Mouse (Mus musculus) embryonic facial prominence, embryonic 13.5 days (tissue): Measurements from ENCODE around the gene Lrrc8e. TPM values are rescaled to one million over a fixed set of nuclear protein-coding genes. Genes with fewer than 3 reads are reported as not detected.

ENCODE experiments used
- ATAC-seq: fragments of 200-750 bp; cut with Nextera tagmentation; 2 replicates; pipeline ENCODE4 v1.8.0; 2017; ENCODE audit warnings: low read depth; ENCODE audit not compliant: insufficient number of reproducible peaks, insufficient read depth, low FRiP score, low TSS enrichment
- H3K27ac ChIP-seq: fragments of 300-500 bp; sonication (generic); 2 replicates; pipeline ENCODE4 v1.5.1; 2015; ENCODE audit warnings: moderate library complexity, mild to moderate bottlenecking, inconsistent platforms
- H3K27me3 ChIP-seq: fragments of 300-500 bp; sonication (generic); 2 replicates; pipeline ENCODE4 v1.6.1; 2015; ENCODE audit warnings: mild to moderate bottlenecking, inconsistent platforms
- H3K36me3 ChIP-seq: fragments of 300-500 bp; sonication (generic); 2 replicates; pipeline ENCODE4 v1.6.1; 2015; ENCODE audit warnings: mild to moderate bottlenecking, inconsistent platforms
- H3K4me1 ChIP-seq: fragments of 300-500 bp; sonication (generic); 2 replicates; pipeline ENCODE4 v1.6.1; 2015; ENCODE audit warnings: inconsistent platforms
- H3K4me2 ChIP-seq: fragments of 300-500 bp; sonication (generic); 2 replicates; pipeline ENCODE4 v1.6.1; 2015; ENCODE audit warnings: moderate library complexity, mild to moderate bottlenecking, inconsistent platforms
- H3K4me3 ChIP-seq: fragments of 300-500 bp; sonication (generic); 2 replicates; pipeline ENCODE4 v1.5.1; 2015; ENCODE audit warnings: mild to moderate bottlenecking, inconsistent platforms
- H3K9ac ChIP-seq: fragments of 300-500 bp; sonication (generic); 2 replicates; pipeline ENCODE4 v1.6.1; 2015; ENCODE audit warnings: mild to moderate bottlenecking, inconsistent platforms
- H3K9me3 ChIP-seq: fragments of 300-500 bp; sonication (generic); 2 replicates; pipeline ENCODE4 v1.6.1; 2016; ENCODE audit warnings: inconsistent platforms
- WGBS: fragments of 180-500 bp; shearing (Covaris S2); methylation state at CpG from one replicate; pipeline ENCODE4 v1.1.7; 2015; ENCODE audit warnings: mixed read lengths; 5-methylcytosine and 5-hydroxymethylcytosine counted together
- polyA plus RNA-seq: library from polyadenylated mRNA; unstranded; fragments of >200 nt; fragmentation: Nextera tagmentation; extraction: Ambion mirVana; gene quantifications from 2 replicates; pipeline ENCODE4 v1.2.1, GENCODE M21; 2015

The Lrrc8e gene
- polyA plus RNA-seq, 1 experiment from 2014 or later, result 2.5 TPM

DNA sequence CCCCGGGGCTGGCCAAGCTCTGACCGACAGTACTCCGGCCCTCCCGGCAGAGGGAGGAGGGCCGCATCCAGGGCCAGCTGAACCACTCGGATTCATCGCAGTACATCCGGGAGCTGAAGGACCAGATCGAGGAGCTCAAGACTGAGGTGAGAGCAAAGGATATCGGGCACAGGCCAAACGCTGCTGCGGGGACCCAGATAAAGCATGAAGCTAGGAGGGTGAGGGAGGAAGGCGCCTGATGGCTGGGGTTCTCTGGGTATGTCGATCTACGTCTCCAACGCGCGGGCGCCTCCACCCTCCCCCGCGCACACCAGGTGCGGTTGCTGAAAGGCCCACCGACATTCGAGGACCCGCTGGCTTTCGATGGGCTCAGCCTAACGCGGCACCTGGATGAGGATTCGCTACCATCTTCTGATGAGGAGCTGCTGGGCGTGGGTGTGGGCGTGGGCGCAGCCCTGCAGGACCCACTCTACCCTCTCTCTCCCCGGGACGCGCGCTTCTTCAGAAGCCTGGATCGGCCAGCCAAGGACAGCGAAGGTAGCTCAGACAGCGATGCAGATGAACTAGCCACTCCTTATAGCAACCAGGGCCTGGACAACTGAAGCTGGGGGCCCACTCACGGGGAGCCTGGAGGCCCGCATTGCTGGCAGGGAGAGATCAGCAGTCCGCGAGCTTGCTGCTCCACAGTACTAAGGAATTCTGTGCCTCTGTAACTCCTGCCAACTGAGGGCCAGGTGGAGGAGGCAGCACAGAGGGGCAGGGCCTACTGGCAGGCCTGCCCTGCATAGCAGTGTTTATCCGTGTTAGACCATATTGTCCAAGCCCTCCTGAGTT is 20.2 kb upstream of the Lrrc8e start:
- 0 out of 2 replicates have a peak, but pooled peaks cover 5% of the 10 kb centered on the region for H3K9me3 ChIP-seq
- H3K27me3 ChIP-seq, result peaks cover 44% of the 10 kb centered on the region
- no peak for ATAC-seq
- peaks cover 70% of the 10 kb centered on the region for H3K36me3 ChIP-seq
- peaks cover 12% of the 10 kb centered on the region for H3K4me1 ChIP-seq
- peak overlapping the region; percentile 6; the same call in 1 of the 2 replicates for H3K4me3 ChIP-seq
- no peak overlapping the region for H3K27ac ChIP-seq
- peak overlapping the region; percentile 36 for H3K4me2 ChIP-seq
- H3K9ac ChIP-seq, result peak overlapping the region; percentile 51; the same call in 1 of the 2 replicates
- 17% methylated on average over 44 of the region's 44 CpGs for WGBS

GRCm38 (mm10) chr8:4207016-4207350 is 19.6 kb upstream of the Lrrc8e start:
- Histone ChIP-seq H3K36me3 (peaks cover 69% of the 10 kb centered on the region), H3K9ac (peak overlapping the region; percentile 51; the same call in 1 of the 2 replicates), H3K27ac (no peak overlapping the region), H3K9me3 (0 out of 2 replicates have a peak, but pooled peaks cover 5% of the 10 kb centered on the region), H3K27me3 (peaks cover 44% of the 10 kb centered on the region), H3K4me1 (peaks cover 12% of the 10 kb centered on the region), H3K4me2 (no peak overlapping the region), H3K4me3 (0 out of 2 replicates have a peak overlapping the region, but pooled peaks have one; percentile 6)
- no peak for ATAC-seq
- WGBS, result 64% methylated on average over 2 of the region's 2 CpGs

- Histone ChIP-seq H3K9me3 (0 out of 2 replicates have a peak, but pooled peaks cover 5% of the 10 kb centered on the region), H3K4me2 (no peak overlapping the region), H3K9ac (no peak overlapping the region), H3K36me3 (peaks cover 29% of the 10 kb centered on the region), H3K4me3 (no peak overlapping the region), H3K27me3 (peaks cover 40% of the 10 kb centered on the region), H3K27ac (no peak overlapping the region), H3K4me1 (peaks cover 31% of the 10 kb centered on the region)
- 83% methylated on average over 6 of the region's 6 CpGs for WGBS
- ATAC-seq, result no peak
Measured at GRCm38 (mm10) chr8:4211097-4211496, 15.5 kb upstream of the Lrrc8e start.

GRCm38 (mm10) chr8:4212809-4213209 is 13.8 kb upstream of the Lrrc8e start:
- Histone ChIP-seq H3K27ac (no peak overlapping the region), H3K9me3 (0 out of 2 replicates have a peak, but pooled peaks cover 5% of the 10 kb centered on the region), H3K4me2 (peak overlapping the region; percentile 91), H3K4me3 (peak overlapping the region; percentile 48), H3K27me3 (peaks cover 41% of the 10 kb centered on the region), H3K4me1 (peaks cover 34% of the 10 kb centered on the region), H3K36me3 (peaks cover 17% of the 10 kb centered on the region), H3K9ac (peak overlapping the region; percentile 70)
- ATAC-seq, result peak; percentile 17; the same call in 1 of the 2 replicates
- WGBS, result 1% methylated on average over 25 of the region's 25 CpGs

- peaks cover 47% of the 10 kb centered on the region for H3K27me3 ChIP-seq
- H3K4me2 ChIP-seq, result peak overlapping the region; percentile 91
- H3K36me3 ChIP-seq, result peaks cover 17% of the 10 kb centered on the region
- 3% methylated on average over 18 of the region's 18 CpGs for WGBS
- H3K9me3 ChIP-seq, result 0 out of 2 replicates have a peak, but pooled peaks cover 5% of the 10 kb centered on the region
- peak overlapping the region; percentile 48 for H3K4me3 ChIP-seq
- peak; percentile 72 for ATAC-seq
- peak overlapping the region; percentile 70 for H3K9ac ChIP-seq
- no peak overlapping the region for H3K27ac ChIP-seq
- H3K4me1 ChIP-seq, result peaks cover 34% of the 10 kb centered on the region
Measured at GRCm38 (mm10) chr8:4213210-4214005, 13.2 kb upstream of the Lrrc8e start.

- H3K9me3 ChIP-seq, result 0 out of 2 replicates have a peak, but pooled peaks cover 4% of the 10 kb centered on the region
- H3K9ac ChIP-seq, result peak overlapping the region; percentile 70
- H3K4me3 ChIP-seq, result peak overlapping the region; percentile 48
- no peak overlapping the region for H3K27ac ChIP-seq
- H3K4me2 ChIP-seq, result peak overlapping the region; percentile 91
- peaks cover 34% of the 10 kb centered on the region for H3K4me1 ChIP-seq
- H3K27me3 ChIP-seq, result peaks cover 52% of the 10 kb centered on the region
- ATAC-seq, result peak; percentile 52
- H3K36me3 ChIP-seq, result peaks cover 13% of the 10 kb centered on the region
- 11% methylated on average over 33 of the region's 33 CpGs for whole genome bisulfite sequencing
Measured at GRCm38 (mm10) chr8:4214006-4214980, 12.3 kb upstream of the Lrrc8e start.

DNA sequence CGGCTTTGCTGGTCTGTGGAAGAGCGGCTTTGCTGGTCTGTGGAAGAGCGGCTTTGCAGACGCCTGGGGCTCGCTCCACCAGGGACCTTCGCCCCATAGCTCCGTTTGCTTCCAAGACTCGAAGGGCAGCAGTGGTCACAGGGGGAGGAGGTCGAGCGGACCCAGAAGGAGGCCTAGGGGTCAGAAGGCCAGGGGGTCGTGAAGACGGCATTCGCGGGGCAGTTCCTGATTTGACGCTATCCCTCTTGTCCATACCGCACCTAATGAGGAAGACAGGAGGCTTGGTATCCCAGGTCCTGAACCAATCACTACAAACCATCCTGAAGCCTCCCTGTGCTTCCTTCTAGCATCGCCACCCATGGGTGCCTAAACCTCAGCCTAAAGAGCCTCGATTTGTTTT is 10.3 kb upstream of the Lrrc8e start:
- Histone ChIP-seq H3K9ac (peak overlapping the region; percentile 63), H3K4me1 (peaks cover 34% of the 10 kb centered on the region), H3K9me3 (no peaks in the 10 kb centered on the region), H3K27ac (no peak overlapping the region), H3K4me2 (peak overlapping the region; percentile 85), H3K4me3 (peak overlapping the region; percentile 48), H3K36me3 (no peaks in the 10 kb centered on the region), H3K27me3 (peaks cover 56% of the 10 kb centered on the region)
- WGBS, result 8% methylated on average over 18 of the region's 18 CpGs
- ATAC-seq, result no peak

DNA sequence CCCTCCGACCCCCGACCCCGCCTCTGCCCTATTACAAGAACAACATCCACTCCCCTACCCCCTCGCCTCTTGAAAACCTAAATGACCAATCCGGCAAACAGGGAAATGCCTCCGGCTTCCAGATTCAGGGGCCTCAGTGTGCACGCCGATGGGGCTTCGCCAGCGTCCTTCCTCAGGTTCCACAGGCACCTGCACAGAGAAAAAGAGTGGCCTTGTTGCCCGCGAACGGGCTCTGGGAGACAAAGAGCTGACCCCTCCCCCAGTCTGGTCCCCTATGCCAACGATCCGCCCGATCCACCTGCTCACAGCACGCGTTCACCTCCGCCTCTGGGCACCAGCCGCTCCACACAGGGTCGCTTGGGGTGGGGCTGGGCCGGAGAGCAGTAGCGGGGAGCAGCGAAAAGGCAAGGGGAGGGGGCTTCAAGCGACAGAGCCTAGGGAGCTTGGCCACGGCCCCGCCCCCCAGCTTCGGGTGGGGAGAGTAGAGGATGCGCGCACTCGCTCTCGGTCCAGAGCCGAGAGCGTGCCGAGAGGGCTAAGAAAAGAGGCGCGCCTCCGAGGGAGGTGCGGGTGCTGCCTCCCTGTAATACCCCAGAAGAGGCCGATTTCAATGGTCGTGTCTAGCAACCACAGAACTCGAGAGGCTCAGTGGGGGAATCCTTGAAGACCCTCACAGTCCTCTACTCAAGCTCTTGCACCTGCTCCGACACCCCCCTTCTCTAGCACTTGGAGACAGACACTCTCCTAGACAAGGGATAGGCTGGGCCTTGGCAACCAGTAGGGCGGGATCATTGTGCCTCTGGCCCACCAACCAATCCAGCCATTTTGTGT is 9.6 kb upstream of the Lrrc8e start, which contains the start of gene Prr36:
Prr36 (minus strand) TSS at position 669 of the 831 bp plus-strand sequence.
- H3K27me3 ChIP-seq, result peaks cover 56% of the 10 kb centered on the region
- no peaks in the 10 kb centered on the region for H3K9me3 ChIP-seq
- no peak for ATAC-seq
- H3K4me2 ChIP-seq, result peak within 1 kb of the TSS; percentile 85
- H3K27ac ChIP-seq, result no peak within 1 kb of the TSS
- H3K4me1 ChIP-seq, result peaks cover 34% of the 10 kb centered on the region
- H3K36me3 ChIP-seq, result no peaks in the 10 kb centered on the region
- peak within 1 kb of the TSS; percentile 48 for H3K4me3 ChIP-seq
- H3K9ac ChIP-seq, result peak within 1 kb of the TSS; percentile 63
- 2% methylated on average over 44 of the region's 44 CpGs for WGBS

DNA sequence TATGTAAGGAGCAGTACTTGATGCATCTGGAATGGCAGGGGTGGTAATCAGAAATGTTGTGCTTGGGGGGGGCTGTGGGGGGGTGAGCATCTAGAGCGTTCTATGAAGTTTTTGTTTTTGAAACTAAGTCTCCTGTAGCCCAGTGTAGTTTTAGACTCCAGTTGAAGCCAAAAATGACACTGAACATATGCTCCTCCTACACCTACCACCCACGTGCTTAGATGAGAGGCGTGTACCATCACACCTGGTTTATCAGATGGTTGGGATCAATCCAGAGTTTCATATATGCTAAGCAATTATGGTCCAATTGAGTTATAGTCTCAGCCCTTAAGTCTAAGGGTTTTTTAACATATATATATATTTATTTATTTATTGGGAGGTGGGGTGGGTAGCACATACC is 7.0 kb upstream of the Lrrc8e start:
- no peak for ATAC-seq
- H3K4me3 ChIP-seq, result no peak overlapping the region
- WGBS, result 85% methylated on average over 3 of the region's 3 CpGs
- no peak overlapping the region for H3K27ac ChIP-seq
- H3K36me3 ChIP-seq, result no peaks in the 10 kb centered on the region
- no peak overlapping the region for H3K9ac ChIP-seq
- no peaks in the 10 kb centered on the region for H3K9me3 ChIP-seq
- H3K4me2 ChIP-seq, result no peak overlapping the region
- peaks cover 15% of the 10 kb centered on the region for H3K4me1 ChIP-seq
- H3K27me3 ChIP-seq, result peaks cover 56% of the 10 kb centered on the region

GRCm38 (mm10) chr8:4222059-4222458 is 4.6 kb upstream of the Lrrc8e start:
- Histone ChIP-seq H3K9me3 (no peaks in the 10 kb centered on the region), H3K9ac (no peak overlapping the region), H3K27ac (no peak overlapping the region), H3K4me1 (peaks cover 12% of the 10 kb centered on the region), H3K36me3 (no peaks in the 10 kb centered on the region), H3K4me3 (no peak overlapping the region), H3K27me3 (peaks cover 47% of the 10 kb centered on the region), H3K4me2 (no peak overlapping the region)
- no peak for ATAC-seq
